Mouse (Mus musculus) heart, postnatal 0 days (tissue): ENCODE data around the gene Isg20.

ENCODE experiments used
- CTCF ChIP-seq: IDR thresholded peaks from 2 replicates; pipeline ENCODE4 v1.5.1; 2016; ENCODE audit warnings: antibody characterized with exemption, control low read depth, low read depth
- EP300 ChIP-seq: IDR thresholded peaks from 2 replicates; pipeline ENCODE4 v1.6.1; 2016; ENCODE audit warnings: antibody characterized with exemption, low read depth

DNA sequence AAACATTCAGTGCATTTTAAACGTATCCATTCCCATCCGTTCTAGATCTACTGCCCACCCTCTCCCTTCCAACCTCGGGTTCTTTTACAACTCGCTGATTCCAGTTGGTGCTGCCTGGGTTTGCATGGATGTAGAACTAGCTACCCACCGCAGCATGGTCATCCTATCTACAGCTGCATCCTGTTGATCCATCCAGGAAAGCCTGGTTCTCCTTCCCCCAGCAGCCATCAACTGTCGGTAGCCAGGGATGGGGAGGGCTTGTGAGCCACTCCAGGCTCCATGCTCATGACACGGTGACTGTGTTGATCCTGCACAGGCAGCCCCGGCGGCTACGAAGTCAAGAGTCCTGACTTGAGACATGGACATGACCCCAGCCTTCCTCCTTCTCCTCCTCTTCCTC is 19.3 kb upstream of the Isg20 start:
- TF ChIP-seq CTCF, result no peak
- TF ChIP-seq EP300, result no peak
